Mouse (Mus musculus): ENCODE results near the gene Tmem19. TPM values are rescaled to one million over a fixed set of nuclear protein-coding genes. Genes with fewer than 3 reads are reported as not detected.

Tmem19 gene
- polyA plus RNA-seq, 1 experiment from 2014 or later = 31.1 TPM

GRCm38 (mm10) chr10:115354553-115354952, 7.7 kb downstream of the Tmem19 start:
- WGBS = 66% methylated on average over 6 of the region's 6 CpGs
- no peak for ATAC-seq
- no peaks in the 10 kb centered on the region for H3K27me3 ChIP-seq (replicated peaks; ENCODE audit: insufficient read depth, low read length)
- H3K9me3 ChIP-seq (ENCODE audit: low read length) = no peaks in the 10 kb centered on the region
- H3K4me1 ChIP-seq (ENCODE audit: insufficient read depth, low read depth, low read length) = no peaks in the 10 kb centered on the region
- TF ChIP-seq EP300 (IDR thresholded peaks at IDR 0.05) = no peak
- TF ChIP-seq CTCF (IDR thresholded peaks at IDR 0.05) = no peak
- peaks cover 10% of the 10 kb centered on the region; the same call in 1 of the 2 replicates for H3K36me3 ChIP-seq (ENCODE audit: insufficient read depth, low read length)
- no peak overlapping the region for H3K4me2 ChIP-seq (replicated peaks; ENCODE audit: low read depth, low read length)
- no peak overlapping the region for H3K27ac ChIP-seq (ENCODE audit: low read length)
- no peak overlapping the region for H3K9ac ChIP-seq (replicated peaks; ENCODE audit: low read depth)
- H3K4me3 ChIP-seq (ENCODE audit: low read depth, low read length) = no peak overlapping the region
- DNase-seq (ENCODE audit: low spot score) = no peak

- no peak overlapping the region for H3K9ac ChIP-seq (replicated peaks; ENCODE audit: low read depth)
- ATAC-seq (no peak), DNase-seq (ENCODE audit: low spot score) (no peak)
- TF ChIP-seq EP300 (IDR thresholded peaks at IDR 0.05) = no peak
- TF ChIP-seq CTCF (IDR thresholded peaks at IDR 0.05) = no peak
- no peaks in the 10 kb centered on the region for H3K9me3 ChIP-seq (ENCODE audit: low read length)
- peaks cover under 1% of the 10 kb centered on the region; the same call in 1 of the 2 replicates for H3K36me3 ChIP-seq (ENCODE audit: insufficient read depth, low read length)
- WGBS = 79% methylated on average over 2 of the region's 2 CpGs
- H3K4me2 ChIP-seq (replicated peaks; ENCODE audit: low read depth, low read length) = no peak overlapping the region
- H3K27me3 ChIP-seq (replicated peaks; ENCODE audit: insufficient read depth, low read length) = no peaks in the 10 kb centered on the region
- no peak overlapping the region for H3K27ac ChIP-seq (ENCODE audit: low read length)
- no peaks in the 10 kb centered on the region for H3K4me1 ChIP-seq (ENCODE audit: insufficient read depth, low read depth, low read length)
- no peak overlapping the region for H3K4me3 ChIP-seq (ENCODE audit: low read depth, low read length)
Measured at GRCm38 (mm10) chr10:115350810-115351397, 11.4 kb downstream of the Tmem19 start.

- H3K27ac ChIP-seq (ENCODE audit: low read length) = no peak overlapping the region
- H3K36me3 ChIP-seq (ENCODE audit: insufficient read depth, low read length) = no peaks in the 10 kb centered on the region; the same call in none of the 2 replicates
- 82% methylated on average over 7 of the region's 7 CpGs for WGBS
Measured at GRCm38 (mm10) chr10:115349509-115349908, 12.8 kb downstream of the Tmem19 start.

GRCm38 (mm10) chr10:115349029-115349428, 13.3 kb downstream of the Tmem19 start:
- Histone ChIP-seq H3K4me3 (ENCODE audit: low read depth, low read length) (no peak overlapping the region), H3K4me1 (ENCODE audit: insufficient read depth, low read depth, low read length) (no peaks in the 10 kb centered on the region), H3K27ac (ENCODE audit: low read length) (no peak overlapping the region), H3K9ac (replicated peaks; ENCODE audit: low read depth) (no peak overlapping the region), H3K9me3 (ENCODE audit: low read length) (no peaks in the 10 kb centered on the region), H3K4me2 (replicated peaks; ENCODE audit: low read depth, low read length) (no peak overlapping the region), H3K27me3 (replicated peaks; ENCODE audit: insufficient read depth, low read length) (no peaks in the 10 kb centered on the region), H3K36me3 (ENCODE audit: insufficient read depth, low read length) (no peaks in the 10 kb centered on the region; the same call in none of the 2 replicates)
- no peak for TF ChIP-seq EP300 (IDR thresholded peaks at IDR 0.05)
- no peak for TF ChIP-seq CTCF (IDR thresholded peaks at IDR 0.05)
- WGBS = 74% methylated on average over 10 of the region's 10 CpGs
- ATAC-seq (no peak), DNase-seq (ENCODE audit: low spot score) (no peak)

More at GRCm38 (mm10) chr10:115349509-115349908, 12.8 kb downstream of the Tmem19 start:
- no peak for TF ChIP-seq EP300 (IDR thresholded peaks at IDR 0.05)
- TF ChIP-seq CTCF (IDR thresholded peaks at IDR 0.05) = no peak
- Histone ChIP-seq H3K9ac (replicated peaks; ENCODE audit: low read depth) (no peak overlapping the region), H3K9me3 (ENCODE audit: low read length) (no peaks in the 10 kb centered on the region), H3K27me3 (replicated peaks; ENCODE audit: insufficient read depth, low read length) (no peaks in the 10 kb centered on the region), H3K4me3 (ENCODE audit: low read depth, low read length) (no peak overlapping the region), H3K4me2 (replicated peaks; ENCODE audit: low read depth, low read length) (no peak overlapping the region), H3K4me1 (ENCODE audit: insufficient read depth, low read depth, low read length) (no peaks in the 10 kb centered on the region)
- DNase-seq (ENCODE audit: low spot score) (no peak), ATAC-seq (no peak)

GRCm38 (mm10) chr10:115348131-115348530, 14.2 kb downstream of the Tmem19 start:
- DNase-seq (ENCODE audit: low spot score) = no peak
- Histone ChIP-seq H3K4me2 (replicated peaks; ENCODE audit: low read depth, low read length) (no peak overlapping the region), H3K27me3 (replicated peaks; ENCODE audit: insufficient read depth, low read length) (no peaks in the 10 kb centered on the region), H3K9me3 (ENCODE audit: low read length) (no peaks in the 10 kb centered on the region), H3K4me3 (ENCODE audit: low read depth, low read length) (no peak overlapping the region), H3K9ac (replicated peaks; ENCODE audit: low read depth) (no peak overlapping the region), H3K27ac (ENCODE audit: low read length) (no peak overlapping the region), H3K4me1 (ENCODE audit: insufficient read depth, low read depth, low read length) (no peaks in the 10 kb centered on the region), H3K36me3 (ENCODE audit: insufficient read depth, low read length) (peaks cover 1% of the 10 kb centered on the region)
- no peak for TF ChIP-seq EP300 (IDR thresholded peaks at IDR 0.05)
- no peak for TF ChIP-seq CTCF (IDR thresholded peaks at IDR 0.05)
- 60% methylated on average over 6 of the region's 6 CpGs for WGBS
- ATAC-seq = no peak

- ATAC-seq = no peak
- no peak overlapping the region for H3K4me2 ChIP-seq (replicated peaks; ENCODE audit: low read depth, low read length)
- DNase-seq (ENCODE audit: low spot score) = no peak
- H3K9ac ChIP-seq (replicated peaks; ENCODE audit: low read depth) = no peak overlapping the region
- H3K36me3 ChIP-seq (ENCODE audit: insufficient read depth, low read length) = peaks cover 4% of the 10 kb centered on the region
- TF ChIP-seq CTCF (IDR thresholded peaks at IDR 0.05) = no peak
- no peak for TF ChIP-seq EP300 (IDR thresholded peaks at IDR 0.05)
- no peaks in the 10 kb centered on the region for H3K9me3 ChIP-seq (ENCODE audit: low read length)
- no peaks in the 10 kb centered on the region for H3K27me3 ChIP-seq (replicated peaks; ENCODE audit: insufficient read depth, low read length)
- H3K4me1 ChIP-seq (ENCODE audit: insufficient read depth, low read depth, low read length) = no peaks in the 10 kb centered on the region
- H3K4me3 ChIP-seq (ENCODE audit: low read depth, low read length) = no peak overlapping the region
- H3K27ac ChIP-seq (ENCODE audit: low read length) = no peak overlapping the region
Measured at GRCm38 (mm10) chr10:115346444-115346843, 15.9 kb downstream of the Tmem19 start.

All from lung, postnatal 0 days (tissue).